Mouse (Mus musculus): ENCODE data around the gene Zfp334.
A peak's percentile ranks its signal among the peaks of the same experiment; 100 is the strongest.

The Zfp334 gene

GRCm38 (mm10) chr2:165387844-165388495, at the start of gene Zfp334:
TSS of gene Zfp334 (minus strand) at chr2:165388259.
- DNase-seq = peak; percentile 98

DNA sequence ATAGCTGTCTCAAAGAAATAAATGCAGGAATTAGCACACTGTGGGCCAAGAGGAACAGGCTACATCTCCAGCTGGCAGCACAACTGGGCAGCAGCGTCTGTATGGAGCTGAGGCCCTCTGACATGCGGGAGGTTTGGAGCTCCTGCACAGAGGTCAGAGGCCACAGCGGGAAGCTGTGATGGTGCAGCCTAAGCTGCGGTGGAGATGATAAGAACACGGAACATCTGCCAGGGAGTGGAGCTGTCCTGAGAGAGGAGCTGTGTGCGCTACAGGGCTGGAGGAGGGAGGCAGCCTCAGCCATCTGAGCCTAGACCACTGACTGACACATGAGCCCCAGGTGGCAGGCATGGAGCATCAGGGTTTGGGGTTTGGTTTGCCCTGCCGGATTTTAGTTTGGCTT, 40.6 kb upstream of the Zfp334 start:
- no peak for DNase-seq

- no peak for DNase-seq
Measured at GRCm38 (mm10) chr2:165420195-165420594, 32.1 kb upstream of the Zfp334 start.

DNA sequence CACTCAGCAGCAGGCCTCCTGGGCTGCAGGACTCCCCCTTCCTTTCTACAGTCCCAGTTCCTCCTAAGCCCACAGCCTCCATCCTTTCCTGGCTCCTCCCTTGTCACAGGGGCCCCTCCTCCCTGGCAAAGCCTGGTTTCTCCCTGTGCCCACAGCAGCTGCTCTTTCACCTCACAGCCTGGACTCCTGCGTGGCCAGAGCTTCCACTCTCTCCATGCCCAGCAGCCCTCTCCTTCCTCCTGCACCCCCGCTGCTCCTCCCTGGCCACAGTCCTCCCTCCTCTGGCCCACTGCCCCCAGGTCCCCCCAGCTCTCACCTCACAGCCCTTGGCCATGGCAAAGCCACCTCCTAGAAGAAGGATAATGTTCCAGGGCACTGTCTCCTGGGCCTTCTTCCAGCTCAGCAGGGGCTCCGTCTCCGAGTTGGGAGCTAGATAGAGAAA, 31.6 kb upstream of the Zfp334 start:
- DNase-seq = no peak

DNA sequence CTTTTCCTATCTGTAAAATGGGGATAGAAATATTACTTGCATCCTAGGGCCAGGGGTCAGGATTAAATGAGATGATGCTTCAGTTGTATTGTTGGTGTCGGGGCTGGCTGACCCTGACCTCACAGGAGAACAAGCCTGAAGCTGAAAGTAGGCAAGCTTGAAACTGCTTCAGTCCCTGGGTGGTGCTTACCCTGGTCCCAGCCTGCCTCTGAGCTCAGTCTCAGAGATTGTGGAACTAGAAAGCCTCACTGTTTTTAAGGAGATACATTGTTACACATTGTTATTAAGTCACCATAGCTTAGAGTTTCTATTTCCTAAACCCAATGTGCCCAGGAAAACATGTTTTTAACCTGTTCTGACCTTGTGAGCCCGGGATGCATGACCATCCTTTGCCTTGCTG, 30.5 kb upstream of the Zfp334 start:
- no peak for DNase-seq

GRCm38 (mm10) chr2:165417291-165417690, 29.2 kb upstream of the Zfp334 start:
- peak; percentile 73 for DNase-seq

GRCm38 (mm10) chr2:165415795-165416194, 27.7 kb upstream of the Zfp334 start:
- no peak for DNase-seq

DNA sequence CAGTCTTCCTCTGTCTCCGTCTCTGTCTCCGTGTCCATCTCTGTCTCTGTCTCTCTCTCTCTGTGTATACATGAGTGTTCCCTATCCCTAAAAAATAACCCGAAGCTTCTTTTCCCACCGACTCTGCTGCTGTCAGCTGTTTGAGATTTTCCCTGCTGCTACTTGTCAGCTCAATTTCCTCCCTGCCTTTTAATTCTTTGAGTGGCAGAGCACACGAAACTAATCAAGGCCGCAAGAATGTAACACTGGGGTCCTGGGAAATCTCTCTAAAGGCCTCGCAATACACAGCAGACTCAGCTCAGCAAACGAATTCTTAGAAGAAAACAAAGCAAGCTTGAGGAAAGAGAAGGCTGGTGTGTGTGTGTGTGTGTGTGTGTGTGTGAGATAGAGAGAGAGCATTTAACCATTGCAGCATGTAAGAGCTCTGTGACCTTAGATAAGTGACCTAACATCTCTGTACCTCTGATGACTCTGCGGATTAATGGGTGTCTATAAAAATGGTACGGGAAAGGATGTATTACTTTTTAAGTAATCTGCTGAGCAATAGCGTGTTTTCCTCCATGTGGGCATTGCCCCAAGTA, 27.2 kb upstream of the Zfp334 start:
- no peak for DNase-seq

- DNase-seq = no peak
Measured at GRCm38 (mm10) chr2:165414321-165414720, 26.3 kb upstream of the Zfp334 start.

DNA sequence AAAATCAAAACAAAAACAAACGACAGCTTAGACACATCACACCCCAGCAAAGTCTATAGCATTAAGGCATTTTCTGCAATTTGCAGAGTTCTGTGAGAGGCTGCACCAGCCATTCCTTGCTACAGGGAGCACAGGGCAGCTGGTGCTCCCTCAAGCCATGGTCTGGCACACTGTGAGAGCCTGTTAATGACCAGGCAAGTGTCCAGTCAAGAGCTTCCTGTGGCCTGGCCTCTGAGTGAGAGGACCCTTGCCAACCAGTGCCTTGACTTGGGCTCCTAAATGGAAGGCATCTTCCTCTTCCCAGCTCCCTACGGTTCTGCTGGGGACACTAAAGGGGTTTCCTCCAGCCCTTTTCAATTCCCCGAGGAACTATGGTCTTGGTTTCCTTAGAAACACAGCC, 25.8 kb upstream of the Zfp334 start:
- DNase-seq = no peak

- peak; percentile 71 for DNase-seq
Measured at GRCm38 (mm10) chr2:165407700-165408301, 19.7 kb upstream of the Zfp334 start.

GRCm38 (mm10) chr2:165405351-165405750, 17.3 kb upstream of the Zfp334 start:
- DNase-seq = no peak

GRCm38 (mm10) chr2:165404951-165405350, 16.9 kb upstream of the Zfp334 start:
- no peak for DNase-seq

DNA sequence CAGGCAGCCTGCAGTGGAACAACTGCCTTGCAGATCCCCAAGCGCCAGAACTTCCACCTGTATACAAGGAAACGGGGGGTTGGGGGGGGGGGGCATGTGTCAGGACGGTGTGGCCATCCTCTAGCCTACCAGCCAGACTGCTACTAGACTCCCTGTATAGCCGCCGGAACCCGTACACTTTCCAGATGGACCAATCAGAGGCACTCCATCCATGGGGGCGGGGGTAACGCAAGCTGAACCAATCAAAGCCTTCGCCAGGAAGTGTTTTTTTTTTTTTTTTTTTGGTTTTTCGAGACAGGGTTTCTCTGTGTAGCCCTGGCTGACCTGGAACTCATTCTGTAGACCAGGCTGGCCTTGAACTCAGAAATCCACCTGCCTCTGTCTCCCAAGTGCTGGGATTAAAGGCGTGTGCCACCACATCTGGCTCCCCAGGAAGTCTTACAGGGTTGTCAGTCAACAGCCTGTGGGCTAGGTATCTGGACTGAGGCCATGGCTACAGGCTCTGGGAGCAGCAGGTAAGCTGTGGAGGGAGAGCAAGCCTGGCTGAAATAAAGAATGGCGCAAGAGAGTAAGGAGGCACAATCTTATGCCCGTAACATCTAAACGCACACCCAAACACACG, 10.2 kb upstream of the Zfp334 start:
- no peak for DNase-seq

GRCm38 (mm10) chr2:165397502-165398163, 9.6 kb upstream of the Zfp334 start:
- no peak for DNase-seq

DNA sequence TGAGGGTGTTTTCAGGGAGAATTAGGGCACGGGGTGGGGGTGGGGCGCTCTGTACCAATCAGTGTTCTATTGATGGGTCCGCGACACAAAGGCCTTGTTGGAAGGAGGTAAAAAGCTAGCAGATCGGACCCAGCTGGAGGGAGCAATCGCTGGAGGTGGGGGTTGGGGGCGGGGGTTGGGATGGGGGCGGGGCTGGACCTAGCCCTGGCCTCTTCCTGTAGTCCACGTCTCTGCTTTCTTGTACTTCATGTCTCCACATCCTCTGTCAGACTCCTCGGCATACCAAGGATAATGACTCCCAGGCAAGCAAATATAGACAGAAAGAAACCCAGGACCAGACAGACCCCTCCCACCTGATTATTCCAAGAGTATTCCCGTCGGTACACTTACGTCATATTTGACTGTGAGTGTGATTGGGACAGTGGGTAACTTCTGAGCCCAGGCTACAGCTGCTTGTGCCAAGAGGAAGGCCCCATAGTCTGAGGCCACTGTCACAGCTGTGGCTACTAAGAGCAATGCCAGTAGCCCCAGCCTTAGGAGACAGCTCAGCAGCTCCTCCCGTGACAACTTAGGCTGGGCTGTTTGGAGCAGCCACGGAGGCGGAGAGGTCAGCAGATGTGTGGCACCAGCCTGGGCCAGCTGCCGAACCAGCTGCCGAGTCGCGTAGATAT, 8.9 kb upstream of the Zfp334 start:
- no peak for DNase-seq

GRCm38 (mm10) chr2:165392156-165392555, 4.1 kb upstream of the Zfp334 start:
- DNase-seq = no peak

DNA sequence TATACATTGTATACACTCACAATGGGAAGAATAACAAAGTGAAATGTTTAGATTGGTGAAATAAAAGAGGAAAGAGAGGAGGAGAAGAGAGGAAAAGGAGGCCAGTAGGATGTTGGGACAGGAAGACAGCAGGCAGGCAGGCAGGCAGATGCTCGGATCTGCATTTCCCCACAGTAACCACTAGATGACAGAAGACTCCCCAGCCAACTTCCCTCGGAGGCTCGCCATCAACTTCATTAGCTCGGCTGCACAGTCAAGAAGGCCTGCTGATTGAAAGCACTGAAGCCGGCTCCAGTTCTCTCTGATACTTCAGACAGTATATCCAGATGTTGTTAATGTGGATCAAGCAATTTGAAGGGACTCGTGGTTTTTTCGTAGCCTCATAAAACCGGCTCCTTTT, 3.5 kb upstream of the Zfp334 start:
- peak; percentile 72 for DNase-seq

DNA sequence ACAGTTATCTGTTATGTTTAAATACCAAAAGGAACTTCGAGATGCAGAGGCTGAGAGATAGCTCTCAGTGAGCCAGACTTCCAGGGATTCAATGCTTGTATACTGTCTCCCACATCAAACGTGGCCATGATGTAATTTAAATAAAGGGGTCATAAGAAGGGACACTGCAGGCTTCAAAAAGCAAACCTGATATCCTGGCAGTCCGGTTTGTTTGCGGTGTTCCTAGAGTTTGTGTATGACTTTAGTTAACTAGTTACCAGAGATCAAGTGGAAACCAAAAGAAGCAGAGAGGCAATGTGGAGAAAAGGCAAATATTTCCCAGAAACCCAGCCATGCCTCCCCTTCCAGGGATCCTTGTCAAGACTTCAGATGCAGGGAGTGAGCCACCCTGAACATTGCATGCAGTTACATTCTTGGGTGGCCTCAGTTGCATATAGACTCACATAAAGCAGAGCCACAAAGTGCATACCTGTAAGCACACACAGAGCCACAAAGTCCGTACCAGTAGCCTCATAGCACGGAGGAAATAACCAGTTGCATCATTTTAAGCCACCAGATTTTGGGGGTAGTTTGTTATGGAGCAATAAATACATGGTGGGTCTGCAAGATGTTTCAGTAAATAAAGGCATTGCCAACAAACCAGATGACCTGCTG, 1.4 kb upstream of the Zfp334 start:
- no peak for DNase-seq

DNA sequence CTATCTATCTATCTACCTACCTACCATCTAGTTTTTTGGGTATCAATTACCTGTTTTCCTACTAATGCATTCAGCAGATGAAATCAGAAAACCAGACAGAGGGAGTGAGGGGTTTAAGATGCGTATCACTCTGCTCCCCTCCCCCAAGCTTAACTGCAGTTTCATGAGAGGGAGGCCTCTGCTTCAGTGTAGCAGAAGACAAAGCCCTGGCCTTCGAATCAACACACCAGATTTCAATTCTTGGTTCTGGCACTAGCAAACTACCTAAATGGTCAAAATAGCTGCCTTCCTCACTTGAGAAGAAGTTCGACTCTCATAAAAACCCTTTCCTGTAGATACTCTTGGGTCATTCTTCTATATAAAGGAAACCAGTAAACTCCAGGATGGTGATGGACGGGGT, 689 bp downstream of the Zfp334 start:
- DNase-seq = no peak

DNA sequence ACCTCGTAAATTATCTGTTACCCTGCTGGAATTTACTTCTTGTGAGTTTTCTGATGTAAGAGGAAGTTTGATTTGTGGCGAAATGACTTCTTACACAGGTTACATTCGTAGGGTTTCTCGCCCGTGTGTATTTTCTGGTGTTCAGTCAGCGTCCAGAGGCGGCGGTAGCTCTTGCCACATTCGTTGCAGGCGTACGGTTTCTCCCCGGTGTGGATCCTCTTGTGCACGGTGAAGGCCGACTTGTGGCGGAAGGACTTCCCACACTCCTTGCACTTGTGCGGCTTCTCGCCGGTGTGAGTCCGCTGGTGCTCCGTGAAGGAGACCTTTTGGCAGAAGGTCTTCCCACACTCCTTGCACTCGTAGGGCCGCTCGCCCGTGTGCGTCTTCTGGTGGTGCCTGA, 8.0 kb downstream of the Zfp334 start:
- no peak for DNase-seq

DNA sequence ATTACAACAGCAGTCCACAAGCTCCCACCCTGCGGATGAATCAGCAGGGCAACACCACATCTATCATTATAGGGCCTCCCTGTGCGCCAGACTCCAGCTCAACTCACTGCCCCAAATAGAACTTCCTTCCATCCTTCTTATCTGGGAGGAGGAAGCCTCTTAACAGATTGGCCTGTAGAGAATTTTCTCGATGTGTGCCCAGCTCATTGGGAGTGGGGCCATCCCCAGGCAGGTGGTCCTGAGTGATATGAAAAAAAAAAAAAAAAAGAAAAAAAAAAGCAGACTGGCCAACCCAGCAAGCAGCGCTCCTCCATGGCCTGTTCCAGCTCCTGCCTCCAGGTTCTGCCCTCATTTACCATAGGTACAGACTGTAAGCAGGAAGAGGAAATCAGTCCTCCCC, 12.1 kb downstream of the Zfp334 start:
- no peak for DNase-seq
